Mouse (Mus musculus) embryo, embryonic 11.5 days (tissue): ENCODE measurements around the gene Caprin2.

Experiments used
- DNase-seq: peaks from one replicate; pipeline ENCODE4 v3.0.0-alpha.2; 2012; ENCODE audit warnings: low read depth, low spot score

Caprin2 gene

GRCm38 (mm10) chr6:148841760-148842159 is 54.3 kb downstream of the Caprin2 start:
- no peak for DNase-seq

GRCm38 (mm10) chr6:148838460-148838859 is 57.6 kb downstream of the Caprin2 start:
- DNase-seq, result no peak

- no peak for DNase-seq
These were observed 64.3 kb downstream of the Caprin2 start for GRCm38 (mm10) chr6:148831728-148832121.

GRCm38 (mm10) chr6:148830748-148831727 is 65.0 kb downstream of the Caprin2 start, which contains the start of gene Ipo8:
TSS of gene Ipo8 (minus strand) at chr6:148831467.
- peak; percentile 87 for DNase-seq

- no peak for DNase-seq
These were observed 65.7 kb downstream of the Caprin2 start for GRCm38 (mm10) chr6:148830355-148830747.

- no peak for DNase-seq
These were observed 69.9 kb downstream of the Caprin2 start for GRCm38 (mm10) chr6:148826119-148826518.

GRCm38 (mm10) chr6:148818624-148819343 is 77.3 kb downstream of the Caprin2 start:
- no peak for DNase-seq

- no peak for DNase-seq
These were observed 79.3 kb downstream of the Caprin2 start for GRCm38 (mm10) chr6:148816751-148817150.

GRCm38 (mm10) chr6:148811117-148811516 is 84.9 kb downstream of the Caprin2 start:
- no peak for DNase-seq

GRCm38 (mm10) chr6:148799773-148800172 is 96.3 kb downstream of the Caprin2 start:
- DNase-seq, result no peak

- DNase-seq, result no peak
These were observed 100.9 kb downstream of the Caprin2 start for GRCm38 (mm10) chr6:148795145-148795544.
